Mouse (Mus musculus): ENCODE data around the gene Asb13. TPM values are rescaled to one million over a fixed set of nuclear protein-coding genes. Genes with fewer than 3 reads are reported as not detected.

The Asb13 gene
- polyA plus RNA-seq, 1 experiment: 42.6 TPM

DNA sequence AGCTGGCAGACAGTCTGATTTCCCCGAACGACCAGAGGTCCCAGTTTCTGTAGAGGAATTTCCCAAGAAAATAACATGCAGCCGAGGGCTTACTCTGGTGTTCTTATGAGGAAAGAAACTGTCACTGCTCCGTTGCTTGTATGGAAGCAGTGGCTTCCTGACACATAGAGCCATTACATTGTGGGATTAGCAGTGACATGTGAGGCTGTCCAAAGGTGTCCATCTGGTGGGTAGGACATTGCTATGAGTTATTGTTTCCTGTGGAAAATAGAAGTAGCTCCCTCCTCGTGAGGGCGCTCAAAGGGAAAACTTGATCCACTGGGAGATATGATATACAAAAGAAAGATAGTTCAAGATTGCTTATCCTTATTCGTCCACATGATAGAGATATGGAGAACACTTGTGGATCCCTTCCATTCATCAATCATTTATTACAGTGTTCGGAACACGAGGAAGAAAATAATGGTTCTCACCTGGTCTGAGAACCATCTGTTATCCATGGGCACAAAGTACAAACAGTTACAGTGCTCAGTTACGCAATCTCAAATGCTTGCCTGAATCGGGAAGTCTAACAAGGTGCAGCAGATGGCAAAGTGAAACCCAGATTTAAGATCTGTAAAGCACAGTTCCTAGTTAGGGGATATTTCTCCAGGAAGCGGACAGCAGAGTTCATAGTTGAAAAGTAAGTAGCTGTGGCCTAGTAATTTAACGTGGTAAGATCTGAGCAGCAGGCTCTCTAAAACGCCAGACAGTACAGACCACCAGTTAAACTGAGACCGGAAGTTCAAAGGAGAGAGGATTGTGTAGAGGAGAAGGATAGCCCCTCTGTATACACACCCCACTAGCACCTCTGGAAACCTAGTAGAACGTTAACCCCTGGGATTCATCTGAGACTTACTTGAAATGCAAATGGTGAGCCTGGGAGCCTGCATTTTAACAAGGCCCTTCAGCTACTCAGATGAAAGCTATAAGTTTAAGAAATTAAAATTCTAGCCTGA, 25.6 kb downstream of the Asb13 start:
- peak; percentile 80 for DNase-seq
- no peak overlapping the region for H3K4me3 ChIP-seq (ENCODE audit: insufficient read depth, low read depth, low read length)
- H3K36me3 ChIP-seq (ENCODE audit: control insufficient read depth, insufficient read depth, low read length): no peaks in the 10 kb centered on the region
- peaks cover 15% of the 10 kb centered on the region; the same call in 1 of the 2 replicates for H3K4me1 ChIP-seq (ENCODE audit: control insufficient read depth, insufficient read depth, low read length)
- no peak for TF ChIP-seq CTCF (conservative IDR thresholded peaks at IDR 0.05; ENCODE audit: insufficient read depth, insufficient read length, low read depth, low read length)
- TF ChIP-seq POLR2A (IDR thresholded peaks at IDR 0.05; ENCODE audit: low read depth, low read length): no peak
- 42% methylated on average over 16 of the region's 16 CpGs for WGBS
- peak overlapping the region; percentile 90 for H3K27ac ChIP-seq (ENCODE audit: insufficient read depth, low read depth, low read length)
- no peaks in the 10 kb centered on the region for H3K27me3 ChIP-seq (replicated peaks; ENCODE audit: control insufficient read depth, insufficient read depth, low read length)

DNA sequence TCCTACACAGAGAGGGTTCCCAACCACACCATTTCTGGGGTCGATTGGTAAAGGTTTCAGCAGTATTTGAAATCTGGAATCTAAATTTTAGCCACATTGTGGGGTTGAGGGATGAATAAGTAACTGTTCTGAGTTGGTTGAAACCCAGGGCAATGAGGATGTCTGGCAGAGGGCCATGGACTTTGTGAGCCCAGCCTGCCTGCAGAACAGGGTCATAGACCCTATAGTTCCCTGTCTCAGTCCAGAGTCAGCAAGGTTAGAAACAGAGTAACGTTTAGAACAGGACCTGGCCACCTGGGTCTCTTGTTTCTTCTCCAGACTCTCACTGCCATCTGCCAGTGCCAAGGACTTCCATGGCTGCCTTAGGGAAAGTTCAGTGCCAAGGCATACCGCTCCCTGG, 30.4 kb downstream of the Asb13 start:
- no peak for TF ChIP-seq CTCF (conservative IDR thresholded peaks at IDR 0.05; ENCODE audit: insufficient read depth, insufficient read length, low read depth, low read length)
- no peak for TF ChIP-seq POLR2A (IDR thresholded peaks at IDR 0.05; ENCODE audit: low read depth, low read length)
- H3K27me3 ChIP-seq (replicated peaks; ENCODE audit: control insufficient read depth, insufficient read depth, low read length): no peaks in the 10 kb centered on the region
- 51% methylated on average over 3 of the region's 3 CpGs for WGBS
- H3K4me3 ChIP-seq (ENCODE audit: insufficient read depth, low read depth, low read length): no peak overlapping the region
- H3K27ac ChIP-seq (ENCODE audit: insufficient read depth, low read depth, low read length): peak overlapping the region; percentile 51
- no peaks in the 10 kb centered on the region for H3K36me3 ChIP-seq (ENCODE audit: control insufficient read depth, insufficient read depth, low read length)
- DNase-seq: peak; percentile 92
- H3K4me1 ChIP-seq (ENCODE audit: control insufficient read depth, insufficient read depth, low read length): peaks cover 15% of the 10 kb centered on the region

DNA sequence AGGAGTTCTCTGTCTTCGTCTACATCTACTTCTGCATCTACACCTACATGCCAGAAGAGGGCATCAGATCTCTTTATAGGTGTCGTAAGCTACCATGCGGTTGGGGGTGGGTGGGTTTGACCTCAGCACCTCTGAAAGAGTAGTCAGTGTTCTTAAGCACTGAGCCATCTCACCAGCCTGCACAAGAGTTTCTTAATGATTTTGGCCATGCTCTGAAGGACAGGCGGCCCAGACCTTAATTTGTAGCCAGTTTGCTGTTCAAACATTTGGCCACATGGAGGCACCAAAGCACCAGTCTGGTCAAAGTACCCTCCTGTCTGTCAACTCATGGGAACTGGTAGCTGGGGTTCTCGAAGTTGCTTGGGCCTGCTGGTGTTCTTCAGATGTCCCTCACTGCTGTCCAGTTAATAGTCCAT, 31.5 kb downstream of the Asb13 start:
- Histone ChIP-seq H3K27me3 (replicated peaks; ENCODE audit: control insufficient read depth, insufficient read depth, low read length) (no peaks in the 10 kb centered on the region), H3K4me3 (ENCODE audit: insufficient read depth, low read depth, low read length) (no peak overlapping the region), H3K27ac (ENCODE audit: insufficient read depth, low read depth, low read length) (no peak overlapping the region), H3K4me1 (ENCODE audit: control insufficient read depth, insufficient read depth, low read length) (peaks cover 18% of the 10 kb centered on the region), H3K36me3 (ENCODE audit: control insufficient read depth, insufficient read depth, low read length) (no peaks in the 10 kb centered on the region)
- peak; percentile 85 for DNase-seq
- TF ChIP-seq POLR2A (IDR thresholded peaks at IDR 0.05; ENCODE audit: low read depth, low read length) (no peak), CTCF (conservative IDR thresholded peaks at IDR 0.05; ENCODE audit: insufficient read depth, insufficient read length, low read depth, low read length) (peak; percentile 89)
- WGBS: 7% methylated on average over 5 of the region's 5 CpGs

DNA sequence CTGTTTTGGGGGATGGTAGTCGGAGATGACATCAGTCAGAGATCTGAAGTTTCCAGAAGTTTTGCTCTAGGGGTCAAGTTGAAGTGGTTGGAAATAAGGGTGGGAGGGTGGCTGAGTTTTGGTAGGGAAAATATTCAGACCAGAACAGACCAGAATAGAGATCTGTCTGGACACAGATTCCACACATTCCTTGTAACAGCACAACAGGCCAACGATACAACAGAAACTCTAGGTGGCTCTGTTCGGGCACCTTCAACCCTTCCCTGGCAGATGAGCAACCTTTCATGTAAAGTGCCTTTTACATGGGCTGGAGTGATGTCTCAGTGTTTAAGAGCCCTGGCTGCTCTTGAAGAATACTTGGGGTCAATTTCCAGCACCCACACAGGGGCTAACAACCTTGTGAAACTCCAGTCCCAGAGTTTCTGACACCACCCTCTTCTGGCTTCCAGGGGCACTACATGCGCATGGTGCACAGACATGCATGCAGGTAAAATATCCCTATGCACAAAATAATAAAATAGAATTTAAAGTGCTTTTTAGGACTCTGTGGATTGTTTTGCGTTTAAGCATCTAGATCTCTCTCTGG, 33.5 kb downstream of the Asb13 start:
- 65% methylated on average over 5 of the region's 5 CpGs for WGBS
- no peaks in the 10 kb centered on the region for H3K36me3 ChIP-seq (ENCODE audit: control insufficient read depth, insufficient read depth, low read length)
- DNase-seq: peak; percentile 38
- H3K4me3 ChIP-seq (ENCODE audit: insufficient read depth, low read depth, low read length): no peak overlapping the region
- TF ChIP-seq CTCF (conservative IDR thresholded peaks at IDR 0.05; ENCODE audit: insufficient read depth, insufficient read length, low read depth, low read length) (no peak), POLR2A (IDR thresholded peaks at IDR 0.05; ENCODE audit: low read depth, low read length) (no peak)
- no peak overlapping the region for H3K27ac ChIP-seq (ENCODE audit: insufficient read depth, low read depth, low read length)
- H3K4me1 ChIP-seq (ENCODE audit: control insufficient read depth, insufficient read depth, low read length): peaks cover 18% of the 10 kb centered on the region
- H3K27me3 ChIP-seq (replicated peaks; ENCODE audit: control insufficient read depth, insufficient read depth, low read length): no peaks in the 10 kb centered on the region

DNA sequence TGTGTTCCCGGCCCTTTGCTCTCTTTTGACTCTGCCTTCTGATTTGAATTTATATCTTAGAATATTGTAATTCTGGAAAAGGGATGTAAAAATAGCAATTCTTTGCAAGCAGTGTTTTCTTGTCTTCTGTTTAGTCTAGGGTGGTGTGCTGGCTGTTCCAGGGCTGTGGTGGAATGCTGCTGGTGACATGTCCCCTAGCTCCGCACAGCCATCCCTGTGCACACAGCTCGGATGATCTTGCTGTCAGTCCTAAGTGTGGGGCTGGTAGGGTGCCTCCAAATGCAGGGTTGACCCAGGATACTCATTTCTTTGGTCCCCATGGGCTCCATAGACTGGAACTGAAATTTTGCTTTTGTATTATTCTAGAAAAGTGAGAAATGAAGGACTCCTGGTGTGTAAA, 34.2 kb downstream of the Asb13 start:
- 96% methylated on average over 3 of the region's 3 CpGs for WGBS
- Histone ChIP-seq H3K4me3 (ENCODE audit: insufficient read depth, low read depth, low read length) (no peak overlapping the region), H3K4me1 (ENCODE audit: control insufficient read depth, insufficient read depth, low read length) (peaks cover 18% of the 10 kb centered on the region), H3K27ac (ENCODE audit: insufficient read depth, low read depth, low read length) (no peak overlapping the region), H3K36me3 (ENCODE audit: control insufficient read depth, insufficient read depth, low read length) (no peaks in the 10 kb centered on the region), H3K27me3 (replicated peaks; ENCODE audit: control insufficient read depth, insufficient read depth, low read length) (no peaks in the 10 kb centered on the region)
- TF ChIP-seq CTCF (conservative IDR thresholded peaks at IDR 0.05; ENCODE audit: insufficient read depth, insufficient read length, low read depth, low read length) (no peak), POLR2A (IDR thresholded peaks at IDR 0.05; ENCODE audit: low read depth, low read length) (no peak)
- no peak for DNase-seq

DNA sequence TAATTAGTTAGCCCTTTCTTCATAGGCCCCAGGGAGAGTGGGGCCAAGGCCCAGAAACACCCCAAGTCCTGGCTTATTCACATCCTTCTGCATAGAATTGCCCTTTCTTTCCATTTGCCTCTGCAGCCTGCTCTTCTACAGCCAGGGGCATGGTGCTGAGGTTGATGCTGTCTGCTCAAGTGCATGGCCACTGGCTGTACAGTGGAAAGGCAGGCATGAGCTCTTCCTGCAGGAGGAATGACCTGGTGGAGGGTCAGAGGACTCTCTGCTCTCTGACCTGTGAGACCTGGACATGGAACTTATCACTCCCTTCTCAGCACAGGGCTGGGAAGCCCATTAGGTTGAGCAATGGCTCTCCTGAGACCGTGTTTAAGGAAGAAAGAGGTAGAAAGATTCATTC, 35.8 kb downstream of the Asb13 start:
- TF ChIP-seq POLR2A (IDR thresholded peaks at IDR 0.05; ENCODE audit: low read depth, low read length) (no peak), CTCF (conservative IDR thresholded peaks at IDR 0.05; ENCODE audit: insufficient read depth, insufficient read length, low read depth, low read length) (no peak)
- H3K4me1 ChIP-seq (ENCODE audit: control insufficient read depth, insufficient read depth, low read length): peaks cover 10% of the 10 kb centered on the region
- H3K27ac ChIP-seq (ENCODE audit: insufficient read depth, low read depth, low read length): peak overlapping the region; percentile 10; the same call in 1 of the 2 replicates
- 81% methylated on average over 1 of the region's 1 CpGs for WGBS
- DNase-seq: no peak
- H3K27me3 ChIP-seq (replicated peaks; ENCODE audit: control insufficient read depth, insufficient read depth, low read length): no peaks in the 10 kb centered on the region
- no peaks in the 10 kb centered on the region for H3K36me3 ChIP-seq (ENCODE audit: control insufficient read depth, insufficient read depth, low read length)
- H3K4me3 ChIP-seq (ENCODE audit: insufficient read depth, low read depth, low read length): no peak overlapping the region

DNA sequence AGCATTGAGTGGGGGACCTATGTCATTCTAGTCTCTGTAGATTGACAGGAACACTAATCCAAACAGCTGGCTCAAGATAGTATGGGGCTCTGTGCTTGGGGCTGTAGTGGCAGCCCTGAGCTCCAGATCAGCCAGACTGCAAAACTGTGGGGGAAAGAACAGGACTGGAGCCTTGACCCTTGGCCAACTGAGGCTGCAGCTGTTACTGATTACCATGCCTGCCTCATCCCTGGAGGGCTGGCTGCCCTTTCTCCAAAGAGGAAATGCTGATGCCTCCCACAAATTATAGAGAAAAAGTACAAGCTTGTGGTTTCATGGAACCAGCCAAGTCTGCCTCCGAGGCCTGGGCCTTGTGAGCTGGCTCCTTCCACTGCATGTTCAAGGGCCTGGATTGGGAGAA, 36.2 kb downstream of the Asb13 start:
- Histone ChIP-seq H3K27ac (ENCODE audit: insufficient read depth, low read depth, low read length) (peak overlapping the region; percentile 80), H3K4me1 (ENCODE audit: control insufficient read depth, insufficient read depth, low read length) (peaks cover 9% of the 10 kb centered on the region), H3K27me3 (replicated peaks; ENCODE audit: control insufficient read depth, insufficient read depth, low read length) (no peaks in the 10 kb centered on the region), H3K4me3 (ENCODE audit: insufficient read depth, low read depth, low read length) (no peak overlapping the region), H3K36me3 (ENCODE audit: control insufficient read depth, insufficient read depth, low read length) (no peaks in the 10 kb centered on the region)
- DNase-seq: peak; percentile 92
- TF ChIP-seq CTCF (conservative IDR thresholded peaks at IDR 0.05; ENCODE audit: insufficient read depth, insufficient read length, low read depth, low read length) (no peak), POLR2A (IDR thresholded peaks at IDR 0.05; ENCODE audit: low read depth, low read length) (no peak)
- 32% methylated on average over 1 of the region's 1 CpGs for WGBS

All from kidney, adult 2 months (tissue).